ENCODE assay signal across 14 mouse cellular contexts in the genomic region with DNA sequence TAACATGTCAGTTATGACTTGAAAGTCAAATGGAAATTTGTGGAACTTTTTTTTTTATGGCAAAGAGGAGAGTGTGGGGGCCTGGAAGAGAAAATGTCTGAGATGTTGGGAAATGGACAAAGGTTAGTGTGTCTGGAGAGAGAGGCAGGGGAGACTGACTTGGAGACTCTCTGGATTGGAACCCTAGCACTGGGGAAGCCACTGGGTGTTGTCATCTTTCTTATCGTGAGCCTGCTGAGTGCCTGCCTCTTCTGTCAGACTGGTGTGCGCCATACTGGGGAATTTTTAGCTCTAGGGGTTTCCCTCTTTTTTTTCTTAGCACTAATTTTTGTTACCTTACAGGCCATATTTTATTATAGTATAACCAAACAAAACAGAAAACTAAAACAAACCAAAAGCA. TPM values are rescaled to one million over a fixed set of nuclear protein-coding genes. Genes with fewer than 3 reads are reported as not detected.
DNase-seq lines count a peak whose midpoint lies in the region; ATAC-seq and TF ChIP-seq lines count a peak whose summit lies in the region.
"Had no signal": no experiment of that assay in that cellular context is flagged by ENCODE, and none has a peak within 500 bp of the region (broad histone marks: within the 10 kb centered on the region; RNA-seq: fewer than 3 reads in every experiment).

No protein-coding gene starts in this region.

- no peak for ATAC-seq in forebrain, postnatal 0 days
- no peak for ATAC-seq in forebrain, embryonic 12.5 days (ENCODE audit: low FRiP score)
- no peak for ATAC-seq in liver, embryonic 11.5 days (replicated peaks; ENCODE audit: low FRiP score)
- no peak for ATAC-seq in limb, embryonic 15.5 days (ENCODE audit: insufficient number of reproducible peaks, low FRiP score, low TSS enrichment, low read depth)
- no peak for ATAC-seq in midbrain, embryonic 13.5 days

- H3K4me1 ChIP-seq in forebrain, postnatal 0 days (ENCODE audit: insufficient read depth) = peaks cover 14% of the 10 kb centered on the region
- H3K4me1 ChIP-seq in forebrain, embryonic 12.5 days = peaks cover 15% of the 10 kb centered on the region
- H3K4me1 ChIP-seq in liver, embryonic 11.5 days (replicated peaks; ENCODE audit: control insufficient read depth, insufficient read depth, low read length) = peaks cover 9% of the 10 kb centered on the region
- H3K4me1 ChIP-seq in limb, embryonic 15.5 days = peaks cover 26% of the 10 kb centered on the region
- peaks cover 21% of the 10 kb centered on the region for H3K4me1 ChIP-seq in midbrain, embryonic 13.5 days (replicated peaks)

- no peaks in the 10 kb centered on the region for H3K36me3 ChIP-seq in forebrain, postnatal 0 days (ENCODE audit: insufficient read depth)
- H3K36me3 ChIP-seq in forebrain, embryonic 12.5 days (replicated peaks) = no peaks in the 10 kb centered on the region
- no peaks in the 10 kb centered on the region; the same call in 1 of the 2 replicates for H3K36me3 ChIP-seq in liver, embryonic 11.5 days (ENCODE audit: control insufficient read depth, insufficient read depth, low read length)
- H3K36me3 ChIP-seq in limb, embryonic 15.5 days = peaks cover 39% of the 10 kb centered on the region
- no peaks in the 10 kb centered on the region for H3K36me3 ChIP-seq in midbrain, embryonic 13.5 days
- H3K36me3 ChIP-seq: midbrain, embryonic 12.5 days had no signal

- H3K4me3 ChIP-seq in forebrain, postnatal 0 days (ENCODE audit: low read depth, low read length) = no peak overlapping the region
- no peak overlapping the region for H3K4me3 ChIP-seq in forebrain, embryonic 12.5 days (replicated peaks)
- H3K4me3 ChIP-seq in liver, embryonic 11.5 days (ENCODE audit: low read depth, low read length) = 0 out of 2 replicates have a peak overlapping the region, but pooled peaks have one; percentile 14
- H3K4me3 ChIP-seq in limb, embryonic 15.5 days = no peak overlapping the region
- no peak overlapping the region for H3K4me3 ChIP-seq in midbrain, embryonic 13.5 days (replicated peaks)
- no peak overlapping the region for H3K4me3 ChIP-seq in layer of hippocampus, adult 2 months
- H3K4me3 ChIP-seq: midbrain, embryonic 12.5 days had no signal

- no peak for TF ChIP-seq CTCF in forebrain, postnatal 0 days (IDR thresholded peaks at IDR 0.05; ENCODE audit: low read depth)
- no peak for TF ChIP-seq CTCF in layer of hippocampus, adult 2 months (conservative IDR thresholded peaks at IDR 0.05)

- H3K27me3 ChIP-seq in forebrain, postnatal 0 days (ENCODE audit: insufficient read depth, low read length) = no peaks in the 10 kb centered on the region
- no peaks in the 10 kb centered on the region for H3K27me3 ChIP-seq in forebrain, embryonic 12.5 days
- no peaks in the 10 kb centered on the region for H3K27me3 ChIP-seq in liver, embryonic 11.5 days (replicated peaks; ENCODE audit: control insufficient read depth, insufficient read depth, low read length)
- H3K27me3 ChIP-seq in limb, embryonic 15.5 days = peaks cover 15% of the 10 kb centered on the region; the same call in 1 of the 2 replicates
- H3K27me3 ChIP-seq in midbrain, embryonic 13.5 days = no peaks in the 10 kb centered on the region
- H3K27me3 ChIP-seq: midbrain, embryonic 12.5 days had no signal

- WGBS in forebrain, postnatal 0 days = 66% methylated on average over 2 of the region's 2 CpGs
- WGBS in forebrain, embryonic 12.5 days = 80% methylated on average over 2 of the region's 2 CpGs
- 50% methylated on average over 2 of the region's 2 CpGs for WGBS in liver, embryonic 11.5 days
- WGBS in limb, embryonic 15.5 days = 41% methylated on average over 2 of the region's 2 CpGs
- 87% methylated on average over 2 of the region's 2 CpGs for WGBS in midbrain, embryonic 13.5 days

- 0 out of 2 replicates have a peak overlapping the region, but pooled peaks have one; percentile 1 for H3K4me2 ChIP-seq in forebrain, postnatal 0 days (ENCODE audit: low read depth)
- H3K4me2 ChIP-seq in forebrain, embryonic 12.5 days = no peak overlapping the region
- H3K4me2 ChIP-seq in liver, embryonic 11.5 days = peak overlapping the region; percentile 48
- H3K4me2 ChIP-seq in limb, embryonic 15.5 days = peak overlapping the region; percentile 37
- H3K4me2 ChIP-seq in midbrain, embryonic 13.5 days (replicated peaks) = no peak overlapping the region
- H3K4me2 ChIP-seq: midbrain, embryonic 12.5 days had no signal

- no peak for DNase-seq in forebrain, postnatal 0 days
- DNase-seq in liver, embryonic 11.5 days (ENCODE audit: low spot score) = no peak
- no peak for DNase-seq in liver
- no peak for DNase-seq in cerebellum, adult 18-20 months
- DNase-seq in layer of hippocampus, adult 2 months (ENCODE audit: low spot score in 2 of 2) = no peak
- DNase-seq: adrenal gland, postnatal 25 days; cerebellum, postnatal 25 days; gastrocnemius, postnatal 14 days; lung, postnatal 36 days; right cerebral cortex, postnatal 25 days had no signal

- H3K9ac ChIP-seq in forebrain, postnatal 0 days = no peak overlapping the region
- H3K9ac ChIP-seq in forebrain, embryonic 12.5 days = no peak overlapping the region
- no peak overlapping the region for H3K9ac ChIP-seq in liver, embryonic 11.5 days (ENCODE audit: low read depth, low read length)
- H3K9ac ChIP-seq in limb, embryonic 15.5 days = no peak overlapping the region
- no peak overlapping the region for H3K9ac ChIP-seq in midbrain, embryonic 13.5 days (replicated peaks)
- H3K9ac ChIP-seq: midbrain, embryonic 12.5 days had no signal

- H3K27ac ChIP-seq in forebrain, postnatal 0 days (ENCODE audit: low read depth, low read length) = no peak overlapping the region
- H3K27ac ChIP-seq in forebrain, embryonic 12.5 days = no peak overlapping the region
- H3K27ac ChIP-seq in liver, embryonic 11.5 days (ENCODE audit: low read depth, low read length) = no peak overlapping the region
- H3K27ac ChIP-seq in limb, embryonic 15.5 days = peak overlapping the region; percentile 83
- no peak overlapping the region for H3K27ac ChIP-seq in midbrain, embryonic 13.5 days
- no peak overlapping the region for H3K27ac ChIP-seq in layer of hippocampus, adult 2 months

- H3K9me3 ChIP-seq in forebrain, postnatal 0 days (ENCODE audit: low read length) = no peaks in the 10 kb centered on the region
- no peaks in the 10 kb centered on the region for H3K9me3 ChIP-seq in forebrain, embryonic 12.5 days
- H3K9me3 ChIP-seq in liver, embryonic 11.5 days (ENCODE audit: control insufficient read depth, low read length) = no peaks in the 10 kb centered on the region
- no peaks in the 10 kb centered on the region for H3K9me3 ChIP-seq in limb, embryonic 15.5 days
- no peaks in the 10 kb centered on the region for H3K9me3 ChIP-seq in midbrain, embryonic 13.5 days
- H3K9me3 ChIP-seq: midbrain, embryonic 12.5 days had no signal

RNA-seq across cellular contexts. Expression of a gene that starts 27.5 kb away (rescaled TPM):
- total RNA-seq in forebrain, postnatal 0 days (2014; rRNA removed) = 6.8 and 9.8 TPM in 2 replicates
- polyA plus RNA-seq in forebrain, postnatal 0 days (2015; fragmentation: Nextera tagmentation; extraction: Ambion mirVana) = 6.0 and 6.1 TPM in 2 replicates
- polyA plus RNA-seq in forebrain, embryonic 12.5 days (2016; fragmentation: Nextera tagmentation; extraction: Ambion mirVana) = 10.5 and 12.7 TPM in 2 replicates
- polyA plus RNA-seq in liver, embryonic 11.5 days (2014; fragmentation: Nextera tagmentation; extraction: Ambion mirVana) = 24.3 and 25.7 TPM in 2 replicates
- polyA plus RNA-seq in limb, embryonic 15.5 days (2015; fragmentation: Nextera tagmentation; extraction: Ambion mirVana) = 132 and 149 TPM in 2 replicates
- 6.0 and 7.8 TPM in 2 replicates for polyA plus RNA-seq in midbrain, embryonic 13.5 days (2015; fragmentation: Nextera tagmentation; extraction: Ambion mirVana)
- 10 to 100 TPM; 18.6 to 28.7 TPM for total RNA-seq in layer of hippocampus, adult 2 months (2021)

RNA-seq across cellular contexts. Expression of a gene that starts 58.6 kb away (rescaled TPM):
- 27.6 and 30.9 TPM in 2 replicates for total RNA-seq in forebrain, postnatal 0 days (2014; rRNA removed)
- 47.9 and 50.7 TPM in 2 replicates for polyA plus RNA-seq in forebrain, postnatal 0 days (2015; fragmentation: Nextera tagmentation; extraction: Ambion mirVana)
- 38.2 and 43.8 TPM in 2 replicates for polyA plus RNA-seq in forebrain, embryonic 12.5 days (2016; fragmentation: Nextera tagmentation; extraction: Ambion mirVana)
- 13.1 and 13.2 TPM in 2 replicates for polyA plus RNA-seq in liver, embryonic 11.5 days (2014; fragmentation: Nextera tagmentation; extraction: Ambion mirVana)
- 125 and 136 TPM in 2 replicates for polyA plus RNA-seq in limb, embryonic 15.5 days (2015; fragmentation: Nextera tagmentation; extraction: Ambion mirVana)
- 23.0 and 23.7 TPM in 2 replicates for polyA plus RNA-seq in midbrain, embryonic 13.5 days (2015; fragmentation: Nextera tagmentation; extraction: Ambion mirVana)
- 10 to 100 TPM; 13.4 to 14.3 TPM for total RNA-seq in layer of hippocampus, adult 2 months (2021)

Comparison
In these comparisons a context has a peak if more than half of its experiments do, and no peak if none do; other contexts are left out.
1. H3K4me2 ChIP-seq: peak in forebrain, postnatal 0 days (single experiment), liver, embryonic 11.5 days (single experiment) and limb, embryonic 15.5 days (single experiment); none in forebrain, embryonic 12.5 days (single experiment) and midbrain, embryonic 13.5 days (single experiment).